Mouse (Mus musculus): ENCODE measurements at regions not wholly inside any gene's neighbourhood (a gene's known extent, or its start where the extent isn't known, plus 50 kb on each side); places are given as distances from the start of the nearest gene placed in this dataset.

GRCm38 (mm10) chr12:94795913-94796615 lies 896.0 kb upstream of the Flrt2 start (continued):
- TF ChIP-seq ETS1 (conservative IDR thresholded peaks at IDR 0.05; ENCODE audit: low read depth, low read length) (no peak), NRF1 (IDR thresholded peaks at IDR 0.05; ENCODE audit: low read depth, low read length) (no peak)

- DNase-seq (ENCODE audit: extremely low read depth) = no peak
- Histone ChIP-seq H3K27ac (ENCODE audit: insufficient read depth, low read depth) (no peak overlapping the region), H3K4me2 (ENCODE audit: insufficient read depth, low read depth, poor library complexity, severe bottlenecking) (no peak overlapping the region), H3K79me2 (replicated peaks; ENCODE audit: control insufficient read depth, extremely low read depth, insufficient read depth, poor library complexity, severe bottlenecking) (no peaks in the 10 kb centered on the region), H3K27me3 (replicated peaks) (no peaks in the 10 kb centered on the region), H3K9ac (ENCODE audit: insufficient read depth, low read depth) (no peak overlapping the region), H3K4me3 (replicated peaks in 1 of 3; ENCODE audit: low read depth in 2 of 3, low read length in 2 of 3, poor library complexity in 1 of 3) (no peak overlapping the region), H3K9me3 (replicated peaks; ENCODE audit: low read length) (peaks cover 9% of the 10 kb centered on the region), H3K36me3 (replicated peaks in 1 of 2; ENCODE audit: control insufficient read depth in 1 of 2, insufficient read depth in 1 of 2, low read length in 1 of 2) (no peaks in the 10 kb centered on the region), H3K4me1 (ENCODE audit: control insufficient read depth in 1 of 2, insufficient read depth in 2 of 2) (no peaks in the 10 kb centered on the region)
- dilution Hi-C loops (cut with MboI; ENCODE audit: extremely low pct_ligation_motif_present, extremely low pct_unique_long_range_greater_than_20kb, low sequenced_read_pairs) (no loop called here), in situ Hi-C loops (cut with MboI; ENCODE audit: low pct_ligation_motif_present, low pct_unique_long_range_greater_than_20kb, low sequenced_read_pairs) (no loop called here)
- TF ChIP-seq NELFE (IDR thresholded peaks at IDR 0.05; ENCODE audit: low read depth, low read length) = no peak
- TF ChIP-seq MAX (IDR thresholded peaks at IDR 0.05; ENCODE audit: low read length) = no peak
- no peak for TF ChIP-seq CHD1 (IDR thresholded peaks at IDR 0.05; ENCODE audit: low read depth, low read length)
- no peak for TF ChIP-seq ELF1 (IDR thresholded peaks at IDR 0.05; ENCODE audit: low read depth, low read length)
- no peak for TF ChIP-seq POLR2AphosphoS2 (IDR thresholded peaks at IDR 0.05; ENCODE audit: low read depth, low read length)
- TF ChIP-seq CTCF (conservative IDR thresholded peaks at IDR 0.05 in 1 of 2, IDR thresholded peaks at IDR 0.05 in 1 of 2; ENCODE audit: low read depth in 2 of 2, low read length in 2 of 2) = no peak
- TF ChIP-seq UBTF (IDR thresholded peaks at IDR 0.05; ENCODE audit: low read depth, low read length) = no peak
- TF ChIP-seq ZMIZ1 (IDR thresholded peaks at IDR 0.05; ENCODE audit: low read depth, low read length) = no peak
- TF ChIP-seq SIN3A (IDR thresholded peaks at IDR 0.05; ENCODE audit: low read length) = no peak
- no peak for TF ChIP-seq JUND (conservative IDR thresholded peaks at IDR 0.05; ENCODE audit: low read depth, low read length)
- no peak for TF ChIP-seq MAFK (IDR thresholded peaks at IDR 0.05; ENCODE audit: insufficient replicate concordance, low read length)
- TF ChIP-seq EP300 (IDR thresholded peaks at IDR 0.05; ENCODE audit: low read length) = no peak
These were observed 887.3 kb upstream of the Flrt2 start for GRCm38 (mm10) chr12:94804692-94805091.

GRCm38 (mm10) chr12:94831400-94831799 lies 860.6 kb upstream of the Flrt2 start:
- TF ChIP-seq UBTF (IDR thresholded peaks at IDR 0.05; ENCODE audit: low read depth, low read length) (no peak), ZNF384 (IDR thresholded peaks at IDR 0.05; ENCODE audit: low read depth, low read length) (no peak), CHD1 (IDR thresholded peaks at IDR 0.05; ENCODE audit: low read depth, low read length) (no peak), MXI1 (IDR thresholded peaks at IDR 0.05; ENCODE audit: low read depth, low read length) (no peak), E2F4 (IDR thresholded peaks at IDR 0.05; ENCODE audit: insufficient replicate concordance, low read depth, low read length) (no peak), BHLHE40 (IDR thresholded peaks at IDR 0.05; ENCODE audit: low read depth, low read length) (no peak), USF1 (IDR thresholded peaks at IDR 0.05; ENCODE audit: low read depth, low read length) (no peak), USF2 (conservative IDR thresholded peaks at IDR 0.05; ENCODE audit: low read depth, low read length) (no peak), ETS1 (conservative IDR thresholded peaks at IDR 0.05; ENCODE audit: low read depth, low read length) (no peak), TBP (conservative IDR thresholded peaks at IDR 0.05; ENCODE audit: low read depth, low read length) (no peak), POLR2A (IDR thresholded peaks at IDR 0.05; ENCODE audit: low read depth, low read length) (no peak), MAFK (IDR thresholded peaks at IDR 0.05; ENCODE audit: insufficient replicate concordance, low read length) (no peak), SMC3 (IDR thresholded peaks at IDR 0.05; ENCODE audit: low read depth, low read length) (no peak), EP300 (IDR thresholded peaks at IDR 0.05; ENCODE audit: low read length) (no peak), NRF1 (IDR thresholded peaks at IDR 0.05; ENCODE audit: low read depth, low read length) (no peak), ZMIZ1 (IDR thresholded peaks at IDR 0.05; ENCODE audit: low read depth, low read length) (no peak), RCOR1 (conservative IDR thresholded peaks at IDR 0.05; ENCODE audit: low read depth, low read length) (no peak), MAZ (IDR thresholded peaks at IDR 0.05; ENCODE audit: low read depth, low read length) (no peak), PAX5 (IDR thresholded peaks at IDR 0.05; ENCODE audit: low read length) (no peak)
- no peak for DNase-seq (ENCODE audit: extremely low read depth)
- Histone ChIP-seq H3K9ac (ENCODE audit: insufficient read depth, low read depth) (no peak overlapping the region), H3K4me3 (replicated peaks in 1 of 3; ENCODE audit: low read depth in 2 of 3, low read length in 2 of 3, poor library complexity in 1 of 3) (no peak overlapping the region), H3K4me2 (ENCODE audit: insufficient read depth, low read depth, poor library complexity, severe bottlenecking) (no peak overlapping the region), H3K36me3 (replicated peaks in 1 of 2; ENCODE audit: control insufficient read depth in 1 of 2, insufficient read depth in 1 of 2, low read length in 1 of 2) (no peaks in the 10 kb centered on the region), H3K9me3 (replicated peaks; ENCODE audit: low read length) (peaks cover 20% of the 10 kb centered on the region), H3K4me1 (ENCODE audit: control insufficient read depth in 1 of 2, insufficient read depth in 2 of 2) (no peaks in the 10 kb centered on the region), H3K27me3 (replicated peaks) (no peaks in the 10 kb centered on the region), H3K79me2 (replicated peaks; ENCODE audit: control insufficient read depth, extremely low read depth, insufficient read depth, poor library complexity, severe bottlenecking) (no peaks in the 10 kb centered on the region), H3K27ac (ENCODE audit: insufficient read depth, low read depth) (no peak overlapping the region)
- in situ Hi-C loops (cut with MboI; ENCODE audit: low pct_ligation_motif_present, low pct_unique_long_range_greater_than_20kb, low sequenced_read_pairs) = no loop called here
- dilution Hi-C loops (cut with MboI; ENCODE audit: extremely low pct_ligation_motif_present, extremely low pct_unique_long_range_greater_than_20kb, low sequenced_read_pairs) = no loop called here
